Mouse (Mus musculus) gastrocnemius, postnatal 10 days (tissue): ENCODE measurements around the gene Tardbp. TPM values are rescaled to one million over a fixed set of nuclear protein-coding genes. Genes with fewer than 3 reads are reported as not detected.
A peak's percentile ranks its signal among the peaks of the same experiment; 100 is the strongest.

ENCODE experiments used
- DNase-seq: peaks from one replicate; pipeline ENCODE4 v3.0.0; 2021; ENCODE audit warnings: mixed read lengths
- long read RNA-seq, 2 experiments: library from polyadenylated mRNA; stranded (forward); transcript quantifications; one replicate each; pipeline ENCODE4 v2.0.0; 2021
- total RNA-seq, 2 experiments: library from RNA; stranded (reverse); gene quantifications; 2 replicates each; pipeline ENCODE4 v1.2.3; 2021

Gene Tardbp
- 100 to 1,000 TPM; 130 to 172 TPM for total RNA-seq
- long read RNA-seq, experiment 1, full-length matches to known transcripts: 24 of 45 reads
- long read RNA-seq, experiment 1, partial matches to known transcripts: 2 of 45 reads
- long read RNA-seq, experiment 1, other reads (novel, unspliced or antisense): 19 of 45 reads
- long read RNA-seq, experiment 2, full-length matches to known transcripts: 14 of 34 reads
- long read RNA-seq, experiment 2, partial matches to known transcripts: 5 of 34 reads
- long read RNA-seq, experiment 2, other reads (novel, unspliced or antisense): 15 of 34 reads

DNA sequence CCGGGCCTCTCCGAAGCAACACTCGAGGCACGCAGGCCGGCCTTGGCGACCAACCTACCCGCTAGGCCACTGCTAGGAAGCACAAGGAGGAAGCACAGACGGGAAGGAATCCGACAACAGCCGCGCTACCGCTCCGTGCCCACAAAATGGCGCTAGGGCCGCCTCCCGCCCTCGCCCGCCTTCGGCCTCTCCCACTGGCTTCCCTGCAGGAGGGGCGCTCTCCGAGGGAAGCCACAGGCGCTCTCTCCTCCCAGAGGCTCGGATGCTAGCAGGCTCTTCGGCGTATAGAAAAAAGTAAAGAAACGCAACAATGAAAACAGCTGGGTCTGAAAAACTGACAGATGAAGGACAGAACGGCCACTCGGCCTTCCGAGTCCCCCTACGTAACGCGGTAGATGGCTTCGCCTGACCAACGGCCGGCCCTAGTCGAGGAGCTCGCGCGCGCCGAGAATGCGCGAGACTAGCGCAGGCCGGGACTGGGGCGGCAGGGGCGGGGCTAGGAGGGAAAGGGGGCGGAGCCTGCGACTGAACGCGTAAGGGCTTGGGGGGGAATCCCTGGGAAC, at the start of gene Tardbp:
Tardbp (minus strand) TSS at position 397 of the 563 bp plus-strand sequence.
- DNase-seq: peak; percentile 99

DNA sequence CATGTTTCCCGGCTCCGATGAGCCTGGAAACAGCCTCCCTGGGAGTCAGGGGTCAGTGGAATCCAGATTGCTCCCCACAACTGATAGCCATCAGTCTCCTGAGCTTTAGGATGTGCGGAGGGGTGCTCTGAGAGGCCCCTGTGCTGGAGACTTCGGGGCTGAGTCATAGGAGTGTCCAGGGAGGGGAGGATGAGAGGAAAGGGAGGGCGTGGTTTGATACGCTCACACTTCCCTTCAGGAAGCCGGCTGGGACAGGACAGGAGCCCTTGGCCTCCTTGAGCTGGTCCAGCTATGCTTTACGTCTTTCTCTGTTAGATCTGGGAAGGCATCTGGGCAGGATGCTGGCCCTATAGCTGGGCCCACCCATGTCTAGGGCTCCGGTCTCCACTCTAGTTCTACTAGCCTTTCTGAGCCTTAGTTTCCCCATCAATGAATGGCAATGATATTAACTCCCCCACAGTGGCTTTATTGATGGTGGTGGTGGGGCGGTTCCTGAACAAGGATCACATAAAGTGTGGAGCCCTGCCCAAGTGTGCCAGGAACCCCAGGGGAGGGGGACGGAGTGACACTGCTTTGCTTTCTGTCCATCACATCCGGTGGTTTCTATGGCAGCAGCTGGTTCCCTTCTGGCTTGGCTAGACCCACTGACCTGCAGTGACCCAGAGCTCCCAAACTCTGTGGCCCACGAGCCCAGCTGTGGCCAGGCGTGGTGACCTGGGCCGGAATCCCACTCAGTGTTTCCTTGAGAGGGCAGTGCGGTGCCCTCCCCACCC, 49.6 kb upstream of the Tardbp start:
- DNase-seq: no peak

DNA sequence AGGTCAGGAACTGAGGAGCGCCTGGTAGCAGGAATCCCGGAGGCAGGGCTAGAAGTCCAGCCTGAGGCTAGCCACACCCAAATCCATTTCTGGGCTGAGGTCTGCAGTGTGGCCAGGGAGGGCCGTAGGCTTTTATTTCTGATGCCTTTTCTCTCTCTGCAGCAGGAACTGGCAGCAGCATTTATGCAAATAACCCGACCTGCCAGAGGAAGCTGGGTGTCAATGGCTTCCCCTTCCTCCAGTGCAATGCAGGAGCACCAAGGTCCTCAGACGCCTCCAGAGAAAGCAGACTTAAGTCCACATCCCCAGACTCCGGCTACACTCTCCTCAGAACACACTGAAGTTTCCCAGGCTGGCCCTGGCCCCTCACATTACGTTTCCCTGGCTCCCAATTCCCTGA, 48.2 kb upstream of the Tardbp start:
- DNase-seq: no peak

DNA sequence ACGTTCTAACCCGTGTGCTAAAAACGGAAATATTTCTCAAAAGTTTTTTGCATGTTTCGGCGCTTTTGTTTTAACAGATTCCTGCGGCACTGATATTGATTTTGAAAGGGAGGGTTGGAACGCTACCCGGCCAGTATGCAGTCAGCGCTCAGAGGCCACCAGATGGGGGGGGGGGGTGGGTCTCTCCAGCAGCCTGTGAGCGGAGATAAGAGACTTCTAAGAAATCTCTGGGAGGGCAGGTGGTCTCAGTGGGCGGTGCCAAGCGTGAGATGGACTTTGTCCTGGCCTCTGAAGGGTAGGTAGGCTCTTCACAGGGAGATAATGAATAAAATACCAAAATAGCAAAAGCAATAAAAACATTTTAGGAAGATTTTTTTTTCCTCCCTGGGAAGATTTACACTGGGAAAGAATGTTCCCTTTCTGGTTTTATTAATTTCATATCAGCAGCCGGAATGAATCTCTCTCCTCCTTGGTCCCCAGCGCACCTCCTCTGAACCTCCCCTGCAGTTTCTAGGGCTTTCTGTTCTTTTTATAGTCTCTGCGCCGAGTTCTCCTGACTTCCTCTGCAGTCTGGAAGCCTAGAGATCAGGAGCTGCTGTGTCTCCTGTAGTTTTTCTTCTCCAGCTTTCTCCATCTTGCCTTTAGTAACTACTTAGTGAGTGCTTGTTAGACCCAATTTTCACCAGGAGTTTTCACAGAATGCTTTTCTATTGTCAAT, 44.6 kb upstream of the Tardbp start:
- no peak for DNase-seq

DNA sequence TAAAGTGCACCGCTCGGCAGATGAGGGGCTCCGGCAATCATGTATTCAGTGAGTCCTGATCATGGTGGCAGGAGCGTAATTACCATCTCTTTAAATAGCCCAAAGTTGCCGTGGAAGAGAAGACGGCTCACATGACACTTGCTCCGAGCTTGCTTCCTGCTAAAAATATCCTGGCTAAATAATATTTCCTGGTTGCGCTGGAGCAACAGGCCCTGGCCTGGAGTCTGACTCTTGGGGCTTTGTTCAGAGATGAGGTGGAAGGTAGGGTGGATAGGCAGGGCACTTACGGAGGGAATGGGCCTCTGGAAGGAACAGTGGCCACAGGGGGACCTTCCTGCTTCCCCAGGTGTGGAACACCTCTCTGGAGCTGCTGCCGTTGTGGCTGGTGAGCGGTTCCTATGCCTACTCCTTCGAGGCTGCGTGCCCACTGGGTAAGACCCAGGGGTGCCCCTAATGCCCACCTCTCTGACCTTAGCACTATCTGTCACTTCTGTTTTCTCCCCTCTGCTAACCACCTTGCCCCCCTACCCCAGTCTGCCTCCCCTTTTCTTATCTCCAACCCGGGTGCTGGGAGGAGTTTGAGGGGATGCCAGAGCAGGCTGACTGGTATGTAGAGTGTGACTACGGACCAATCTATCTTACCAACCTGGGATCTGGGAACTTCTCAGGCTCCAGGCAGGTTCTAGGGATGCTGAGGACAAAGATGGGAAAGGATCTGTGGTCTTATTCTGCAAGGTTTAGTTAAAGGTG, 40.4 kb upstream of the Tardbp start:
- no peak for DNase-seq

DNA sequence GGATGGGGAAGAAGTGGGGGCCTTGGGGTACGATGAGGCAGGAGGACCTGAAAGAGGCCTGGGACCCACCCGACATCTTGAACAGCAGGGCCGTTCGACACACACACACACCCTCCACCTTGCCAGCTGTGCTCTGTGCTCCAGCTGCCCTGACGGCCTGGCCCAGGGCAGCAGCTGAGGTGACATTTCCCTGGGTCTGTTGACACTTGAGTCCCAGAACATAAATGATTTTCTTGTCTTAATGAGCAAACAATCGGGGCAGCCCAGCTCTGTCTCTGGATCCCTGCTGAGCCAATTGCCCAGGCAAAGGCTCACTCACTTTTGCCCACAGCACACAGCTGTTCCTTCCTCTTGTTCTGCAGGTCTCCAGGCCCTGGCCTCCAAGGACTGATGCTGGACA, 37.2 kb upstream of the Tardbp start:
- DNase-seq: no peak

DNA sequence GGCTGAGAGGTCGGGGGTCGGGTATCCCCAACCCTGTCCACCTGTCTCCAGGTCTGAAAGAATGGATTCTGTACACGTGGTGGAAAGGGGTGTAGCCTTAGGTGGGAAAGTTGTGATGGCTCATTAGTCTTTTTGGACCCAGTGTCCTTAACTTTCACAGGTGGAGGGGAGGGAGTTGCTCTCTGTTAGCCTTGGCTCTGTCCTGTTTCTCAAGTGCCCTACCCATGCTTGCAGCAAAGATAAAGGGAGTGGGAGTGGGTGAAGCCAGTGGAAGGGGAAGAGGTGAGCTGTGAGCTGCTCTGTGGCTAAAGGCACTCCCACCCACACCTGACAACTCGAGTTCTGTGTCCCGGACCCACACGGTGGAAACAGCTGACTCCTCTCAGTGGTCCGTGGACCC, 36.5 kb upstream of the Tardbp start:
- DNase-seq: no peak

DNA sequence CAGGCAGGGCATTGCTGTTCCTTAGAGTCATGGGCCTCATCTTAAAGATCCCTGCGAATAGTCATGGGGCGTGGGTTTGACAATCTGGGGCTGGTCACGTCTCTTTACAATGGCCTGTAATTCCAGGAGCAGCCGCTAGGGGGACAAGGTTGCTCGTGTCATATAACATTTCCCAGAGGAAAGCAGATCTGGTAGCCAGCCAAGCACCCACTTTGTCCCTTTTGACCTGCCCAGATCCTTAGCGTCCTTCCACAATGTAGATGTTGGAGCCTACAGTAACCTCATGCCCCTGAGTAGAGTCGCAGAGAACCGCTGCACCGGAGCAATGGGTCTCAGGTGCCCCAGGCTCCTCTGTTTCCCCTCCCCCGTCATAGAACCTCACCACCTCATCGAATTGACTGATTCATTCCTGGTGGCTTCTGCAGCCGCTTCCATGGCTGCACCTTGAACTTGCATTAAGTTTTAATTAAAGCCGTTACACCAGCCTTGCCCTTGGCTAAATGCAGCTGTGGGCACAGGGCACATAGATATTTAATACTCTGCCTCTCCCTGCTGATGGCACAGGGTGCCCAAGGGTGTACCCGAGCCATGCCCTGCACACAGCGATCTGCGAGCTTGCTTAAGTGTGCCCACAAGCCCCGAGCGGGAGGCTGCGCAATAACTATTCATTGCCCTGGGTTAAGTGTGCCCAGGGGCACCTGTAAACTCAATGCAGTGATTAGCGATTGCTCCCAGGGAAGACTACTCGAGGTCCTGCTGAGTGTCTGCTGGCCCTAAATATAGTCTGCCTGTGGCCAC, 35.5 kb upstream of the Tardbp start:
- DNase-seq: peak; percentile 82

DNA sequence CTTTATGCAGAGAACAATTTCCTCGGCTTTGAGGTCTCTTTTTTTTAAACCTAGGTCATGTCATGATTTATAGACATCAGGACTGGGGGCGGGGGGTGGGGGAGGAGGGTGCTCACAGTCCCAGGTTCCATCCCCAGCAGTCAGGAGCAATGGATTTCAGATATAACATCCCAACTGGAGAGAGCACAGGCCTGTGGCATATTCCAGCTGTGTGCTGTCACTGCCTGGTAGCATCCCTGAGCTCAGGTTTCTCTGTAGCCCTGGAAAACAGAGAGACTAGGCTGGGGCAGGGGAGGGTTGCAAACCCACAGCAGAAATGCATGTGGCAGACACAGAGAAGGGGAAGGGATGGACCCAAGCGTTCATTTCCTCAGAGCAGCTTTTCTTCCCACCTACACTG, 33.4 kb upstream of the Tardbp start:
- DNase-seq: no peak

DNA sequence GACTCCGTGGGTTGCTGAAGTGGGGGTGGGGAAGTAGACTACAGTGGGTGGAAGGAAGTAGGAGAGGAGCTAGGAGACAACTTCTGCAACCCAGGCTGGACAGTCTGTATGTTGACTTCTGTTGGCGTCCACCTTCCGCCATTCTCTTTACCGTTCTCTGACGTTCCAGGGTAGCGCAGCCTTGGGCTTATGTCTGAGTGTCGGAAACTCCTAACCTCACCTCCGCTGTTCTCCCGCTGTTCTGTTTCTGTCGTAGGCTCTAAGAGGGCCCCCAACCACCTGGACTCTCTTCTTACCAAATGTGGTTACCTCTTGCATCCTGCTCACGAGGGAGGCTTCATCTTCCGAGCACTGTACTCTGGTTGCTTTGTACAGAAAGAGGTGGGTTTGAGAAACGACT, 31.0 kb upstream of the Tardbp start:
- DNase-seq: no peak

DNA sequence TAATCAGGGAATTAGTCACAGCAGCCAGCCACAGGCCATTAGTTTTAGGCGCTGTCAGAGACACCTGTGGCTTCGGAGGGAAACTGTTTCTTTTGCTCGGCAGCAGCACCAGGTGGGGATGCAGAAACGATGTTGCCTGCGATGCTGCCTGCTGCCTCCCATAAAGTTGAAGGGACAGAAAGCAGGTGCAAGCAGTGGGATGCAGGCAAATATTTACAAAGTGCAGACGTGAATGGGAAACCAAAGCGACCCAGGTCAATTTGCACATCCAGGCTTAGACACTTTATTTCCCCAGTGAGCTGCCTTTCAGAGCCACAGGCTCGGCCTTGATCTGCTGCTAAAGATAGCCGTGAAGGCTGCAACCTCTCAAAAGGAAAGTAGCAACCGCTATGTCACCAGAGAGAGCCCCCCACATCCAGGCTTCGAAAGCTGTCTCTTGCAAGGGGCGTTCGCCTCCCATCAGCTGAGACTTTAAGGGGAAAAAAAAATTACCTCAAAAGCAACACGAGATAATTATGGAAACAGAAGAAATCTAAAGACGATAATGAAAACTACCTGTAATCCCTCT, 30.0 kb upstream of the Tardbp start:
- no peak for DNase-seq

DNA sequence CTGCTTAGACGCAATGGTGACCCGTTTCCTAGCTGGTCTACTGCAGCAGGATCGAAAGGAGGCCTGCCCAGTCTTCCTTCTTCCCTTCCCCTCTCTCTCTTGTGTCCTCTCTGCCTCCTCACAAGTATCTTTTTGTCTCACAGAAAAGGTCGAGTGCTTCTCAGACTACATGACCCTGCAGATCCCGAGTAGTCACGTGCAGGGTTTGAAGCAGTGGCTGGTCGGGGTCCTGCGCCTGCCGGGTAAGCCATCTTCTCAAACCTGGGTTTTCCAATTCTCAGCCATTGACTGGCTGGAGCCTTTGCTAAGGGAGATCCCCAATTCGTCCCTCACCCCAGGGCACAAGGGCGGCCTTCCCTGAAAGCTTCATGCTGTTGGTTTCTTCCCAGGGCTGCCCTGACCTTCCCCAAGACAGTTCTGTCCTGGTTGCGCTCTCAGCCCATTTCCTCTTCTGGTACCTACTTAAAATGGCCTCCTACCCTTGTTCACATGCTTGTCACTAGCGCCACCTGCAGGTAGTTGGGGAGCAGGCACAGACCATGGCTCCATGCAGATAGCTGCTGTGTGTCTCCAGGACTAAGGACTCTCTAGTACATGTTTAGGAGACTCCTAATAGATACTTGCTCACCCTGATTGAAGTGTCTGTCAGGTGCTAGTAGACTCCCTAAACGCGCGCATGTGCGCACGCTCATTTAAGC, 28.0 kb upstream of the Tardbp start:
- DNase-seq: no peak

DNA sequence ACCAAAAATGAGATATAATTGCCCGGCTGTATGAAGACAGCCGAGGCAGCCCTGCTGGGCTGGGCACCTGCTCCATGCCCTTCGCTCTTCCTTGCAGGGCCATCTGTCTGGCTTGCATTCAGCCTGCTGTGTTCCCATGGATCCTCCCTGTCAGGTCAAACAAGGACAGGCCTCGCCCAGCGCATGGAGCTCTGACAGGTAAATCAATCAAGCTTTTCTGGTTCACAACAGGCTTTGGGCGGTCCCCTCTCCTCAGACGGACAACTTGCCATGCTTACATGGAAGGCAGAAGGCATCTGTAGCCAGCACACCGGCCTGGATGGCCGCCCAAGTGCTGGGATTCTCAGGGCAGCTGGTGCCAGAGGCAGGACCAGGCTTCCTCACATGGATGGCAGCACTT, 24.2 kb upstream of the Tardbp start:
- no peak for DNase-seq

DNA sequence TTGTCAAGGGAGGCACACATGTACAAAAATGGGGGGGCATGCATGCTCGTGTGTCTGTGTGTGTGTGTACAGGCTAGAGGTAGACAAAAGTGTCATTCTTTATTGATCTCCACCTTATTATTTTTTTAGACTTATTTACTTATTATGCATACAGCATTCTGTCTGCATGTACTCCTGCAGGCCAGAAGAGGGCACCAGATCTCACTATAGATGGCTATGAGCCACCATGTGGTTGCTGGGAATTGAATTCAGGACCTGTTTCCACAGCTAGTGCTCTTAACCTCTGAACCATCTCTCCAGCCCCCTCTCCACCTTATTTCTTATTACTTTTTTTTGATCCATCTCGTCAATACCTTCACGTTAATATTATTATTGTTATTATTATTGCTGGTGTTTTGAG, 22.5 kb upstream of the Tardbp start:
- DNase-seq: no peak

DNA sequence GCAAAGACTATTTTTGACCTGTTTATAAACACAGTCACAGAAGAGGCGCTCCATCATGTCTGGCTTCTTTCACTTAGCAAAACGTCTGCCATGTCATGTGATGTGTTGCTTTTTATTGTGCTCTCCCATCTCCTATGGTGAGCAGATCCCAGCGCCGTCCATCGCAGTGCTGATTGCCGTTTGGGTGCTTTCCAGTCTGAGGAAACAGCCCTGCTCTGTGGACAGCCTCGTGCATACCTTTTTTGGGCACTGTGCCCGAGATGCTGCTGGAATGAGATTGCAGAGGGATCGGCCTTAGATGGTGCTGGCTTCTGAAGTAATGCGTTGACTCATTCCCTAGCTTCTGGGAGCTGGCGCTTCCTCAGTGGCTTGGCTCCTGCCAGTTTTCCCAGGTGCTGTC, 19.8 kb upstream of the Tardbp start:
- no peak for DNase-seq

DNA sequence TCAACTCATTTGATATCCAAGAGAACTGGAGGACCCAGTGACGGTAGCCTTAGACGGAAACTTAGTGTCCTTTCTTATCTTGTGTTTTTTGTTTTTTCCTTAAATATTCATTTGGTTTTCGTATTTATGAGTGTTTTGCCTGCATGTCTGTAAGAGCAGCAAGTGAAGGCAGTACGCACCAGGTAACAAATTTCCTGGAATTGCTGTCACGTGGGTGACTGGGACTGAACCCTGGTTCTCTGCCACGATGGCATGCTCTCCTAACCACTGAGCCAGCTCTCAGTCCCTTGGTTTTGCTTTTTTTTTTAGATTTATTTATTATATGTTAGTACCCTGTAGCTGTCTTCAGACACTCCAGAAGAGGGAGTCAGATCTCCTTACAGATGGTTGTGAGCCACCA, 18.1 kb upstream of the Tardbp start:
- DNase-seq: no peak

DNA sequence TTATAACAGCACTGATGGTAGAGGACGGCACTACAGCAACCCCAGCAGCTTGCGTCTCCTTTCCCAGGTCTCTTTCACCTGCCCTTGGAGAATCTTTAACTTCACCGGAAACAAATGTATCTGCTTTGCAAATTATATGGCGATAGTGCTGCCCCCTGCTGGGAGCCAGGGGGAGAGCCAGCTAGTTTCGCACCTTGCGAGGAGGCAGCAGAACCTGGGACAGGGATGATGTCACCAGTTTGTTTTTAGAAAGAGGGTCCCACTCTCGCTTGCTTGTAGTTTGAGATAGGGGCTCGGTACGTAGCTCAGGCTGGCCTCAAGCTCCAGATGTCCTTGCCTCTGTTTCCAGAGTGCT, 17.3 kb upstream of the Tardbp start:
- peak; percentile 68 for DNase-seq

DNA sequence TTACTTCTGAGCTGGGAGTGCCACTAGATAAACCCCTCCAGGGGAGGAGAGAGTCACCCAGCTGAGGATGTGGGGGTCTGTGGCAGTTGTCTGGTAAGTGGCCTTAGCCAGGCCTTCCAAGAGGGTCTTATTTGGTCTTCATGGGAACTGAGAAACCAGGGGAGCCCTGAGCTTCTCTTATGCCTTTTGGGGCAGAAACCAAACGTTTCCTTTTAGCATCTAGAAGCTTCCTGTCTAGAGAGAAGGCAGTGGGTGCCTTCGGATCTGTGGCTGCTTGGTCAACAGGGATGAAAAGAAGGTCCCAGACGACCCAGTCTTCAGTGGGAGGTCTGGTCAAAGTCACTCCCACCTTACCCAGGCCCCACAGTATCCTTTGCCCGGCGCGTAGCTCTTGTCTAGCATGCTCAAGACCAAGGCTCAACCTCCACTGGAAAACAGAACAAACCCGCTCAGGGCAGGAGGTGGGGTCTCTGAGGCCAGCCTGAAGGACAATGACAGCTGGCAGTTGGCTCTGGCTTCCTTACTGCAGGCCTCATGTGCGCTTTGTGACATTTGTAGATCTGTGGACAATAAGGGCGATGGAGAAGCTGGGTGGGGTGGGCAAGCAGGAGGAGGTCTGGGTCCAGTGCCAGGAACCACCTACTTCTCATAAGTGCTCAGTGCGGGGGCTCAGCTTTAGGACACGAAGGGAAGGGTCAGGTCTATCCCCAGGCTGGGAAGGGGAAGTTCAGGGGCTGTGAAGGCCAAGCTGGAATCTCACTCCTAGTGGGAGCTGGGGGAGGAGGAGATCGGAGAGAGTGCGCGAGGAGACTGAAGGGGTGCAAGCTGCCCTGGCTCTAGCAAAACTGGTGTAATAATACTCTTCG, 16.7 kb upstream of the Tardbp start, which contains the start of gene Gm572:
Gm572 (plus strand) TSS at position 27 of the 866 bp plus-strand sequence.
- no peak for DNase-seq

DNA sequence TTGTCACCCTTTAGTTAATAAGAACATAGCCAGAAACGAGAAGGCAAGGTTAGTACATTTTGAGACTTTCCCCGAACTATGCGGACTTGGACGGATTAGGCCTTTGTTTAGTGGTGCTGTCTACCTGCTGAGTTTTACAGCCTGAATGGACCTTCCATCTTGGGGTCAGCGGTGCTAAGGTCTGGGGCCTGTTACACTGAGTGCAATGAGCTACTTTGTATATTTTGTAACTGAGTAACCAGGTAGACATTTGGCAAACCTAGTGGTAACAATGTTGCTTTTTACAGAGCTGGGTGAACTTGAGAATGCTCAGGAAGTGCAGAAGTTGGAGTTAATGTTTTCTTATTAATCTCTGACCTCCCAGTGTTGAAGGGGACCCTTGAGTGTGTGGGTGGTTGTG, 14.3 kb upstream of the Tardbp start:
- no peak for DNase-seq
